Mouse (Mus musculus) heart, postnatal 0 days (tissue): ENCODE measurements around the gene Gse1.
"Not testable (repeated sequence)": the region's sequence is repeated elsewhere in the genome, so short reads cannot be mapped to it uniquely, and the experiment has no call there.

Source experiments
- CTCF ChIP-seq: IDR thresholded peaks from 2 replicates; pipeline ENCODE4 v1.5.1; 2016; ENCODE audit warnings: antibody characterized with exemption, control low read depth, low read depth
- EP300 ChIP-seq: IDR thresholded peaks from 2 replicates; pipeline ENCODE4 v1.6.1; 2016; ENCODE audit warnings: antibody characterized with exemption, low read depth

DNA sequence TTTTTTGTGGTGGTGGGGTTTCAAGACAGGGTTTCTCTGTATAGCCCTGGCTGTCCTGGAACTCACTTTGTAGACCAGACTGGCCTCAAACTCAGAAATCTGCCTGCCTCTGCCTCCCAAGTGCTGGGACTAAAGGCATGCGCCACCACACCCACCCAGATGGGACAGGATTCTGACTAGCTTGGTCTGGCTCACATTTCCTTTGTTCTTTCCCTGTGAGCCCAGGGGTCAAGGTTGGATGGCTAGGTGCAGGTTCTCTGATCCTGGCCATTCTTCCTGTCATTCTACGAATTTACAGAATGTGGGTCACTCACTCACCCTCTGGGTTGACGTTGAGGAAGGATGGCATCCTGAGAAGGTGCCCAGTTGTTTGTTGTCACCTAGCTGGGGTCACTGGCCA, 106.0 kb downstream of the Gse1 start:
- not testable (repeated sequence) for TF ChIP-seq CTCF, EP300
